Mouse (Mus musculus): ENCODE results near the gene Aqp3. TPM values are rescaled to one million over a fixed set of nuclear protein-coding genes. Genes with fewer than 3 reads are reported as not detected.
A peak's percentile ranks its signal among the peaks of the same experiment; 100 is the strongest.

Gene Aqp3
- polyA plus RNA-seq, 1 experiment from 2014 or later, result 4.1 TPM

DNA sequence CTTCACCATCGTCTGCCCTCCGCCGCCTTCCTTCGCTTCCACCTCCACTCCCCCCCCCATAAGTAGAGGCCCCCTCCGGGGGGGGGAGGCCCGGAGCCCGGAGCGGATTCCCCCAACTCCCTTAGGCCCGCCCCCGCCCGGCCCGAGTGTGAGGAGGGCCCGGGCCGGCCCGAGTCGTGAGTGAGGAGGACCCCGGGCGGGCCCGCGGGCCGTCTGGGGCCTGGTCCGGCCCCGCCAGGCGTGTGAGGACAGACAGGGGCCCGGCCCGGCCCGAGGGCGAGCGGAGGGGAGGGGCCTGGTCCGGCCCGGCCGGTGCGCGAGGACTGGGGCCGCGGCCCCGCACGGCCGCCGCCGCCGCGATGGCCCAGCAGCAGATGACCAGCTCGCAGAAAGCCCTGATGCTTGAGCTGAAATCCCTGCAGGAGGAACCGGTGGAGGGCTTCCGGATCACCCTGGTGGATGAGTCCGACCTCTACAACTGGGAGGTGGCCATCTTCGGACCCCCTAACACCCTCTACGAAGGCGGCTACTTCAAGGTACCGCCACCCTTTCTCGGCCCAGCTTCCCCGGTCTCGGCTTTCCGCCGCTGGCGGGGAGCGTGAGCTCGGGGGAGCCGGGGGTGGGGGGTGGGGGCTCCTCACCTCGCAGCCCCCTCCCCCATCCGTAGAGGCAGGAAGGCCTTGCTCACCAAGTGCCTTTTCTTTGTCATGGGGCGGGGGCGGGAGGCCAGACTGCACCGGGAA lies 37.9 kb upstream of the Aqp3 start, which contains the start of gene Ube2r2:
Ube2r2 (plus strand) TSS at position 33 of the 743 bp plus-strand sequence.
- peak; percentile 23 for TF ChIP-seq CTCF (IDR thresholded peaks at IDR 0.05; ENCODE audit: low read depth)
- H3K9ac ChIP-seq (ENCODE audit: low read depth, low read length), result peak within 1 kb of the TSS; percentile 97
- no peaks in the 10 kb centered on the region for H3K9me3 ChIP-seq (ENCODE audit: control insufficient read depth)
- peak within 1 kb of the TSS; percentile 82 for H3K4me2 ChIP-seq (replicated peaks; ENCODE audit: low read depth)
- 0 out of 2 replicates have a peak, but pooled peaks cover 3% of the 10 kb centered on the region for H3K36me3 ChIP-seq (ENCODE audit: control insufficient read depth, insufficient read depth)
- peaks cover 4% of the 10 kb centered on the region for H3K4me1 ChIP-seq (replicated peaks; ENCODE audit: control insufficient read depth, insufficient read depth, low read length)
- peak; percentile 71 for ATAC-seq
- H3K27ac ChIP-seq (ENCODE audit: low read depth, low read length), result peak within 1 kb of the TSS; percentile 98
- peak within 1 kb of the TSS; percentile 96 for H3K4me3 ChIP-seq (ENCODE audit: low read depth, low read length)
- no peaks in the 10 kb centered on the region for H3K27me3 ChIP-seq (replicated peaks; ENCODE audit: control insufficient read depth, insufficient read depth, low read length)
- 0% methylated on average over 50 of the region's 65 CpGs for WGBS

- H3K4me2 ChIP-seq (replicated peaks; ENCODE audit: low read depth), result peak overlapping the region; percentile 82
- WGBS, result under 1% methylated on average over 31 of the region's 70 CpGs
- peak overlapping the region; percentile 98 for H3K27ac ChIP-seq (ENCODE audit: low read depth, low read length)
- H3K27me3 ChIP-seq (replicated peaks; ENCODE audit: control insufficient read depth, insufficient read depth, low read length), result no peaks in the 10 kb centered on the region
- no peaks in the 10 kb centered on the region for H3K9me3 ChIP-seq (ENCODE audit: control insufficient read depth)
- no peaks in the 10 kb centered on the region for H3K36me3 ChIP-seq (ENCODE audit: control insufficient read depth, insufficient read depth)
- ATAC-seq, result peak; percentile 87
- H3K4me1 ChIP-seq (replicated peaks; ENCODE audit: control insufficient read depth, insufficient read depth, low read length), result peaks cover 4% of the 10 kb centered on the region
- TF ChIP-seq CTCF (IDR thresholded peaks at IDR 0.05; ENCODE audit: low read depth), result no peak
- H3K4me3 ChIP-seq (ENCODE audit: low read depth, low read length), result peak overlapping the region; percentile 96
- H3K9ac ChIP-seq (ENCODE audit: low read depth, low read length), result peak overlapping the region; percentile 97
Observed at GRCm38 (mm10) chr4:41134935-41135710, 37.1 kb upstream of the Aqp3 start.

DNA sequence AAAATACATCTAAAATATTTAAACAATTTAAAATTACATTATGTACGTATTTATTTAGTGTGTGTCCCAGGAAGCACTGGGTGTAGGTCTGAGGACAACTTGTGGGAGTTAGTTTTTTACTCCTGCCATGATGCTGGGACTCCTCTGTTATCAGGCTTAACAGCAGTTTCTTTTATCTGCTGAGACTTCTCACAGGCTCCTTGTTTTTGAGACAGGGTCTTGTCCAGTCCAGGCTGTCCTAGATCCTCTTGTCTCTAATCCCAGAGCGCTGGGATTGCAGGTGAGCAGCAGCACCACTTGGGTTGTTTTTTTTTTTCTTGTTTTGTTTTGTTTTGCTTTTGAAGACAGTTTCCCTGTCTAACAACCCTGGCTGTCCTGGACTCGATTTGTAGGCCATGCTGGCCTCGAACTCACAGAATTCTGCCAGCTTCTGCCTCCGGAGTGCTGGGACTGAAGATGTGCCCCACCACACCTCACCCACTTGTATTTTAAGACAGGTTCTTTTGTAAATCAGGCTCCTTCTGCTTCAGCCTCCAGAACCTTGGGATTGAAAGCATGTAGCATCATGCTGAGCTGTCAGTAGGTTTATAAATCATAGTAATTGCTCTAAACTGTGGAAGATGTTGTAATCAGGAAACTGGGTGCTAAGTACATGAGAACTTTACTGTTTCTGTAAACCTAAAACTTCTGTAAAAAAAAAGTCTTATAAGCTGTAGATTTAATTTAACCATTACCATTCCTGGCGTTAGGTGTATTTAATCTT lies 35.7 kb upstream of the Aqp3 start:
- no peak overlapping the region for H3K9ac ChIP-seq (ENCODE audit: low read depth, low read length)
- H3K36me3 ChIP-seq (ENCODE audit: control insufficient read depth, insufficient read depth), result no peaks in the 10 kb centered on the region
- H3K27ac ChIP-seq (ENCODE audit: low read depth, low read length), result peak overlapping the region; percentile 98; the same call in 1 of the 2 replicates
- H3K27me3 ChIP-seq (replicated peaks; ENCODE audit: control insufficient read depth, insufficient read depth, low read length), result no peaks in the 10 kb centered on the region
- no peak overlapping the region; the same call in 1 of the 2 replicates for H3K4me2 ChIP-seq (replicated peaks; ENCODE audit: low read depth)
- TF ChIP-seq CTCF (IDR thresholded peaks at IDR 0.05; ENCODE audit: low read depth), result no peak
- 83% methylated on average over 6 of the region's 6 CpGs for WGBS
- ATAC-seq, result no peak
- H3K4me1 ChIP-seq (replicated peaks; ENCODE audit: control insufficient read depth, insufficient read depth, low read length), result peaks cover 4% of the 10 kb centered on the region
- H3K9me3 ChIP-seq (ENCODE audit: control insufficient read depth), result no peaks in the 10 kb centered on the region
- H3K4me3 ChIP-seq (ENCODE audit: low read depth, low read length), result no peak overlapping the region

DNA sequence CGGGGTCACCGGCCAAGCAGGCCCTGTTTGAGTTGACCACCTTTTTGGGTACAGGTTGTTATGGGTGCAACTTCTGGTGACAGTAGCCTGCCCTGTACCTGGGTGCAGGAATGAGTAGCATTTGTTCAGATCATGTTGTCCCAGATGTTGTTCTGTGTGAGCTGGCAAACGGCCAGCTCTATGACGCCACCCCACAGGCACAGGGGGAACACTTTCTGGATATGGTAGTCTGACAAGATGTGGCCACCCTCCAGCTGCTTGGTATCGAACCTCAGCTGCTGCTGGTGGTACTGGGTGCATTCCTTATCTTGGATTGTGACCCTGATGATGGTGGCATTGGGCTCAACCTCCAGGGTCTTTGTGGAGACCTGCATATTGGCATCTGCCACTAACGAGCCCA lies 34.5 kb upstream of the Aqp3 start:
- no peak for ATAC-seq
- Histone ChIP-seq H3K4me2 (replicated peaks; ENCODE audit: low read depth) (no peak overlapping the region), H3K27ac (ENCODE audit: low read depth, low read length) (no peak overlapping the region), H3K4me1 (replicated peaks; ENCODE audit: control insufficient read depth, insufficient read depth, low read length) (peaks cover 4% of the 10 kb centered on the region), H3K4me3 (ENCODE audit: low read depth, low read length) (no peak overlapping the region), H3K27me3 (replicated peaks; ENCODE audit: control insufficient read depth, insufficient read depth, low read length) (no peaks in the 10 kb centered on the region), H3K9ac (ENCODE audit: low read depth, low read length) (no peak overlapping the region), H3K36me3 (ENCODE audit: control insufficient read depth, insufficient read depth) (no peaks in the 10 kb centered on the region), H3K9me3 (ENCODE audit: control insufficient read depth) (no peaks in the 10 kb centered on the region)
- WGBS, result 78% methylated on average over 6 of the region's 6 CpGs
- no peak for TF ChIP-seq CTCF (IDR thresholded peaks at IDR 0.05; ENCODE audit: low read depth)

DNA sequence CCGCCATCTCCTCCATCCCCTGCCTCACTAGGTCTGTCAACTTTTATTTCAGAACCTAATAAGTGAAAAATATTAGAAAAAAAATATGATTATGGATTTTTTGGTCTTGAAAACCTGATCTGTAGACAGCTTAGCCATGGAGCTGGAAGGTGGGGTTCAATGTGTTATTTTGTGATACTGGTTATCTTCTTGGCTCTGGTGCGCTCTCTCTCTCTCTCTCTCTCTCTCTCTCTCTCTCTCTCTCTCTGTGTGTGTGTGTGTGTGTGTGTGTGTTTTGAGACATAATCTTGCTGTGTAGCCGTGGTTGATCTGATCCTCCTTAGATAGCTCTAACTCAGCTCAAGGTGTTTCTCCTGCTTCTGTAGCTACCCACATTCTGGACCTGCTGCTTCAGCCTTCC lies 31.9 kb upstream of the Aqp3 start:
- Histone ChIP-seq H3K4me1 (replicated peaks; ENCODE audit: control insufficient read depth, insufficient read depth, low read length) (peaks cover 4% of the 10 kb centered on the region; the same call in 1 of the 2 replicates), H3K27ac (ENCODE audit: low read depth, low read length) (no peak overlapping the region), H3K36me3 (ENCODE audit: control insufficient read depth, insufficient read depth) (no peaks in the 10 kb centered on the region), H3K4me3 (ENCODE audit: low read depth, low read length) (no peak overlapping the region), H3K9ac (ENCODE audit: low read depth, low read length) (no peak overlapping the region), H3K9me3 (ENCODE audit: control insufficient read depth) (no peaks in the 10 kb centered on the region), H3K27me3 (replicated peaks; ENCODE audit: control insufficient read depth, insufficient read depth, low read length) (no peaks in the 10 kb centered on the region), H3K4me2 (replicated peaks; ENCODE audit: low read depth) (no peak overlapping the region)
- 67% methylated on average over 3 of the region's 3 CpGs for WGBS
- TF ChIP-seq CTCF (IDR thresholded peaks at IDR 0.05; ENCODE audit: low read depth), result no peak
- ATAC-seq, result no peak

GRCm38 (mm10) chr4:41129406-41129805 lies 31.4 kb upstream of the Aqp3 start:
- H3K36me3 ChIP-seq (ENCODE audit: control insufficient read depth, insufficient read depth), result no peaks in the 10 kb centered on the region
- no peak overlapping the region for H3K9ac ChIP-seq (ENCODE audit: low read depth, low read length)
- peak; percentile 93 for TF ChIP-seq CTCF (IDR thresholded peaks at IDR 0.05; ENCODE audit: low read depth)
- no peak overlapping the region for H3K4me2 ChIP-seq (replicated peaks; ENCODE audit: low read depth)
- no peaks in the 10 kb centered on the region for H3K9me3 ChIP-seq (ENCODE audit: control insufficient read depth)
- 6% methylated on average over 2 of the region's 2 CpGs for WGBS
- no peak overlapping the region for H3K4me3 ChIP-seq (ENCODE audit: low read depth, low read length)
- ATAC-seq, result peak; percentile 73
- no peak overlapping the region for H3K27ac ChIP-seq (ENCODE audit: low read depth, low read length)
- peaks cover 2% of the 10 kb centered on the region; the same call in 1 of the 2 replicates for H3K4me1 ChIP-seq (replicated peaks; ENCODE audit: control insufficient read depth, insufficient read depth, low read length)
- H3K27me3 ChIP-seq (replicated peaks; ENCODE audit: control insufficient read depth, insufficient read depth, low read length), result no peaks in the 10 kb centered on the region

Data from intestine, postnatal 0 days (tissue).